Mouse (Mus musculus): ENCODE data around the gene Pnmt. TPM values are rescaled to one million over a fixed set of nuclear protein-coding genes. Genes with fewer than 3 reads are reported as not detected.
A peak's percentile ranks its signal among the peaks of the same experiment; 100 is the strongest.

The Pnmt gene
- polyA plus RNA-seq, 1 experiment = 1.6 TPM

DNA sequence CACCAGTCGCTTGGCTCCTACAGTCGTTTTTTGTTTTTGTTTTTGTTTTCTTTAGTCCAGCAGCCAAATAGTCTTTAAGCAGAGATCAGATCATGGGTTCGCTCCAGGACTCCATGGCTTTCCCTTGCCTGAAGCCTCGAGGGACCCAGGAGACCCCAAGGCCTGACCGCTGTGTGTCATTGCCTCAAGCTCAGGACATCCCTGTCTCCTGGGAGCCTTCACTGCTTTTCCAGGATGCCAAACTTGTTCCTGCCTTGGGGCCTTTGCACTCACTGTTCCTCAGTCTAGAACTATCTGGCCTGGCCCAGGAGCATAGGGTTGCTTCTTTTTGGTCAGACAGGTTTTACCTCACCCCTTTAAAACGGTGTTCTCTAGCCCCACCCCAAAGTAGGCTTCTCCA lies 20.4 kb downstream of the Pnmt start:
- TF ChIP-seq CTCF (IDR thresholded peaks at IDR 0.05; ENCODE audit: borderline replicate concordance, extremely low read depth, insufficient read depth, insufficient read length) (no peak), POLR2A (IDR thresholded peaks at IDR 0.05; ENCODE audit: borderline replicate concordance, extremely low read depth, insufficient read depth, insufficient read length, poor library complexity, severe bottlenecking) (no peak)
- no peak for DNase-seq (ENCODE audit: low read depth)

- no peak for TF ChIP-seq CTCF (IDR thresholded peaks at IDR 0.05; ENCODE audit: borderline replicate concordance, extremely low read depth, insufficient read depth, insufficient read length)
- TF ChIP-seq POLR2A (IDR thresholded peaks at IDR 0.05; ENCODE audit: borderline replicate concordance, extremely low read depth, insufficient read depth, insufficient read length, poor library complexity, severe bottlenecking) = no peak
- DNase-seq (ENCODE audit: low read depth) = no peak
Measured at GRCm38 (mm10) chr11:98408872-98409271, 22.6 kb downstream of the Pnmt start.

- TF ChIP-seq CTCF (IDR thresholded peaks at IDR 0.05; ENCODE audit: borderline replicate concordance, extremely low read depth, insufficient read depth, insufficient read length) = no peak
- TF ChIP-seq POLR2A (IDR thresholded peaks at IDR 0.05; ENCODE audit: borderline replicate concordance, extremely low read depth, insufficient read depth, insufficient read length, poor library complexity, severe bottlenecking) = no peak
- peak; percentile 73 for DNase-seq (ENCODE audit: low read depth)
Measured at GRCm38 (mm10) chr11:98409341-98409822, 23.1 kb downstream of the Pnmt start.

- DNase-seq (ENCODE audit: low read depth) = peak; percentile 88
- TF ChIP-seq CTCF (IDR thresholded peaks at IDR 0.05; ENCODE audit: borderline replicate concordance, extremely low read depth, insufficient read depth, insufficient read length) (no peak), POLR2A (IDR thresholded peaks at IDR 0.05; ENCODE audit: borderline replicate concordance, extremely low read depth, insufficient read depth, insufficient read length, poor library complexity, severe bottlenecking) (peak; percentile 52; the same call in 1 of the 2 replicates)
Measured at GRCm38 (mm10) chr11:98412273-98412796, 26.1 kb downstream of the Pnmt start, which contains the start of gene Erbb2. Erbb2 (plus strand) TSS chr11:98412470.

DNA sequence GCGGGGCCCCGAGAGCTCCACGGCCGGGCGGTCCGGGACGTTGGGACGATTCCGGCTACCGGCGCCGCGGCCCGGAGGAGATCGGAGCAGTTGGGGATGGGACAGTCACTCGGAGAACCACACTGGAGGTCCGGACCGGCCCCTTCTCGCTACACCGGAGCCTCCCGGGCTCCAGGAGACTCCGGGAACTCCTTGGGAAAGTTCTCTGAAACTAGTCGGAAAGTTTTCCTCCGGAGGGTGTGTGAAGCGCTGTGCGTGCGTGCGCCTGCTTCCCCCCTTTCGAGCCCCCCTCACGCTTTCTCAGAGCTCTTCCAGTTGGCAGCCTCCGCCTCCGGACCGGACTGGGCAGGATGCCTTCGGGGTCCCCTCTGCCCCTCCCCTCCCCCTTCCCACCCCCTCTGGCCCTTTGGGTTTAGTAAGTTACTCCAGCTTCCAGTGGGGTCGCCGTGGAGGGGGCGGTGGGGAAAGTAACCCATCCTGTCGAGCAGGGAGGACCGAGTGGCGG lies 26.6 kb downstream of the Pnmt start:
- peak; percentile 70 for DNase-seq (ENCODE audit: low read depth)
- TF ChIP-seq POLR2A (IDR thresholded peaks at IDR 0.05; ENCODE audit: borderline replicate concordance, extremely low read depth, insufficient read depth, insufficient read length, poor library complexity, severe bottlenecking) = no peak
- TF ChIP-seq CTCF (IDR thresholded peaks at IDR 0.05; ENCODE audit: borderline replicate concordance, extremely low read depth, insufficient read depth, insufficient read length) = no peak

DNA sequence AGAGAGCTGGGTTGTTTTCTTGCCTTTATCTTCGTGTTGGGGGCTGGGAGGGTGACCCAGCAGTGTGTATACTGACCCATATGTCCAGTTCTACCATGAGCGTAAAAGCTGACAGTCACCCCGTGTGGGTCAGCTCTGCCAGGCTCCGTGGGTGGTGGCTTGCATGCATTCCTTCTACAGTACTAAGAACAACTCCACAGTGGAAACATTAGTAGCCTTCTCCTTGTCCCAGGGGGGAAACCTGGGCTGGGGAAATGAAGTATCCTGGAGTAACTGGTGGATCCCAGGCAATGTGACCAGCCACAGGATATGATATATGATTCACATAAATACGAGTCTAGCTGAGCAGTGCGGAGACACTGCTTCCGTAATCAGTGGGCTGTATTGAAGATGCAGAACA lies 27.5 kb downstream of the Pnmt start:
- TF ChIP-seq POLR2A (IDR thresholded peaks at IDR 0.05; ENCODE audit: borderline replicate concordance, extremely low read depth, insufficient read depth, insufficient read length, poor library complexity, severe bottlenecking) (no peak), CTCF (IDR thresholded peaks at IDR 0.05; ENCODE audit: borderline replicate concordance, extremely low read depth, insufficient read depth, insufficient read length) (no peak)
- no peak for DNase-seq (ENCODE audit: low read depth)

DNA sequence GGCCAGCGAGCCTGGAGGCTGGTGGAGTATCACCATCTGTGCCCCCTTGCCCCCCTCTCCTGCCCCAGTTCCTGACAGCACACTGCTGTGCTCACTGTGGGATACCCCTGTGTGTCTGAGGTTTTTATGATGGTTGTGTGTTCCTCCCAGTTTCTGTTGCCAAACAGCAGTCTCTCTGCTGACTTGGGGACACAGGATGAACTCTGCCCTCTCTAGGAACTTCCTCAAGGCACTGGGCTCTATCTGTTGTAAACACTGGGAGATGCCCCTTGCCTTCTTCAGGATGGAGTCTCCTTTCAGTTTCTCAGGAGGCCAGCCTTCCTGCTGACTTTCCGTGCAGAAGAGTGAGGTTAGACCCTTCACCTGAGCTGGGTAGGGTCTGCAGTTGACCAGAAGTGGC lies 27.9 kb downstream of the Pnmt start:
- DNase-seq (ENCODE audit: low read depth) = no peak
- TF ChIP-seq CTCF (IDR thresholded peaks at IDR 0.05; ENCODE audit: borderline replicate concordance, extremely low read depth, insufficient read depth, insufficient read length) = no peak

DNA sequence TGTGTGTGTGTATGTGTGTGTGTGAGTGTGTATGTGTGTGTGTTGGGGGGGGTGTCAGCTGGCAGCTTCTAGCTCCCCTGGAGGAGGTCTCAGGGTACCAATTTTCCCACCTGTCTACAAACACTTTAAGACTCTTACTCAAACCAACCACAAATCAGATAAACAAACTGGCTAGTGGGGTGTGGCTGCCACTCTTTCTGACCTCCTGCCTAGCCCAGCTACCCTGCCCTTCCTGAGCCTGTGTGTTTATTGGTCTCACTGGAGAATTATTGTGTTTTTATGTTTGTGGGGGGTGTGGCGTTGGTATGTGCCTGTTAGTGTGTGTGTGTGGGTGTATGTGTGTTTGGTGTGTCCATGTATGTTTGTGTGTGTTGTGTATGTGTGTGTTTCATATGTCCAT lies 30.8 kb downstream of the Pnmt start:
- no peak for DNase-seq (ENCODE audit: low read depth)

GRCm38 (mm10) chr11:98418273-98418672 lies 32.0 kb downstream of the Pnmt start:
- DNase-seq (ENCODE audit: low read depth) = no peak
- TF ChIP-seq CTCF (IDR thresholded peaks at IDR 0.05; ENCODE audit: borderline replicate concordance, extremely low read depth, insufficient read depth, insufficient read length) = no peak
- TF ChIP-seq POLR2A (IDR thresholded peaks at IDR 0.05; ENCODE audit: borderline replicate concordance, extremely low read depth, insufficient read depth, insufficient read length, poor library complexity, severe bottlenecking) = no peak

More for the DNA sequence above, 30.8 kb downstream of the Pnmt start:
- no peak for TF ChIP-seq POLR2A (IDR thresholded peaks at IDR 0.05; ENCODE audit: borderline replicate concordance, extremely low read depth, insufficient read depth, insufficient read length, poor library complexity, severe bottlenecking)
- TF ChIP-seq CTCF (IDR thresholded peaks at IDR 0.05; ENCODE audit: borderline replicate concordance, extremely low read depth, insufficient read depth, insufficient read length) = no peak

DNA sequence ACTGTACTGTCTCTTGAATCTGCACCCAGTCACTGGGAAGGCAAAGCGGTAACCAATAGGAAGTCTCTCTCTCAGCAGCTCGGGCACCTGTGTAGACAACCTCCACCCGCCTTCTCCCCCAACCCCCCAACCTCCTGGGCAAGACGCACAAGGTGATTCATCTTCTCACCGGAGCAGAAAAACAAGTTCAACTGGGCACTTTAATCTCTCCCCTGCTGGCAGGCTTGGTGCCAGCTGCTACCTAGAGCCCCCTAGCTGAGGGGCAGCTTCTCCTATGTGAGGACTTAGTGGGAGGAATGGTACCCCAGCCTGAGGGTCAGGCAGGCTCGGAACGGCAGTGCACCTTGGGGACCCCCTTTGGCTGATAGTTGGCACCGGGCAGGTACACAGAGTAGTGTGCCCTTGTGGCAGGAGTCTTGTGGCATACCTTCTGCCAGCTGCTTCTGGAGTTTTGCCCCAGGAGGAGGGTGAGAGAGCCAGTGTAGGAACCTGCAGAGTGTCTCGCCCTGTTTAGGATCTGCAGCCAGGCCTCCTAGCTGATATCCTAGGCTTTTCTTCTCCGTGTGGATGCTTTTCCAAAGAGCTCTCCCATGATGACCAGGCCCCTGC lies 32.8 kb downstream of the Pnmt start:
- no peak for TF ChIP-seq POLR2A (IDR thresholded peaks at IDR 0.05; ENCODE audit: borderline replicate concordance, extremely low read depth, insufficient read depth, insufficient read length, poor library complexity, severe bottlenecking)
- no peak for TF ChIP-seq CTCF (IDR thresholded peaks at IDR 0.05; ENCODE audit: borderline replicate concordance, extremely low read depth, insufficient read depth, insufficient read length)
- no peak for DNase-seq (ENCODE audit: low read depth)

GRCm38 (mm10) chr11:98426592-98426991 lies 40.3 kb downstream of the Pnmt start:
- DNase-seq (ENCODE audit: low read depth) = no peak
- TF ChIP-seq CTCF (IDR thresholded peaks at IDR 0.05; ENCODE audit: borderline replicate concordance, extremely low read depth, insufficient read depth, insufficient read length) (no peak), POLR2A (IDR thresholded peaks at IDR 0.05; ENCODE audit: borderline replicate concordance, extremely low read depth, insufficient read depth, insufficient read length, poor library complexity, severe bottlenecking) (no peak)

DNA sequence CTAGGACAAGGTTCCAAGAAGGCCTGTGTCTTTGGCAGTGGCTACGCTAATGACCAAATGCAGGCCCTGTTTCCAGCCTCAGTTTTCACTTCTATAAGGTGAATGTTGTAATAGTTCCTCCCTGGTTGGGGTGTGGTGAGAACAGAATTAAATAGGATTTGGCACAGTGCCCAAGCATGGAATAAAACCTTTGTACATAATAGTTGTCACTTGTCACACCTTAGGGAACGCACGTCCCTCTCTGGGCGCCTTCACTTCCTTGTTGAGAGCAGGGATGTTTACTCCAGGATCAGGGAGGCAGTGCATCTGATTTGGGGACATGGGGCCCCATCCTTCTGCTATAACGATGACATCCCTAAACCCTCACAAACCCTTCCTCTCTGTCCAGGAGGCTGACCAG lies 42.2 kb downstream of the Pnmt start:
- no peak for DNase-seq (ENCODE audit: low read depth)
- TF ChIP-seq POLR2A (IDR thresholded peaks at IDR 0.05; ENCODE audit: borderline replicate concordance, extremely low read depth, insufficient read depth, insufficient read length, poor library complexity, severe bottlenecking) (no peak), CTCF (IDR thresholded peaks at IDR 0.05; ENCODE audit: borderline replicate concordance, extremely low read depth, insufficient read depth, insufficient read length) (no peak)

Data from brain, embryonic 14.5 days (tissue).